Mouse (Mus musculus): ENCODE data around the gene Elfn1. TPM values are rescaled to one million over a fixed set of nuclear protein-coding genes. Genes with fewer than 3 reads are reported as not detected.

The Elfn1 gene
- polyA plus RNA-seq, 1 experiment from 2014 or later, result 0.03 TPM

DNA sequence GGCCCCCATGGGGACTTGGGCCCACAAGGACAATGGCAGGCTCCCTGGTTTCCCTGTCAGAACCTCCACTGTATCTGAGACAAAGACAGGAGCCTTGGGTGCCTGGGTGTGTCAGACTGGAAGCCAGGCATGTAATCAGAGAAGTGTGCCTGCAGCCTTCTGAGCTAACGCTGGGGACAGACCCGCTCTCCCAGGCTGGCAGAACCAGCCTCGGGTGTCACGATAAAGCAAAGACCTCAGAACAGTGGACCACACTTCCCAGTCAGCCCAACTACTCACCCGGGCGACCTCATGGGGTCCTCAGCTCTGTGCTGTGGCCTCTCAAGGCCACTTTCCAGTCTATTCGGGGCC is 14.8 kb upstream of the Elfn1 start:
- Histone ChIP-seq H3K4me3 (replicated peaks) (no peak overlapping the region), H3K9me3 (replicated peaks) (no peaks in the 10 kb centered on the region), H3K27ac (no peak overlapping the region), H3K36me3 (no peaks in the 10 kb centered on the region), H3K27me3 (peaks cover 10% of the 10 kb centered on the region), H3K9ac (no peak overlapping the region), H3K4me1 (replicated peaks) (no peaks in the 10 kb centered on the region), H3K4me2 (no peak overlapping the region)
- ATAC-seq (ENCODE audit: low read depth) (no peak), DNase-seq (no peak)
- 29% methylated on average over 7 of the region's 7 CpGs for WGBS (ENCODE audit: insufficient replicate concordance)

DNA sequence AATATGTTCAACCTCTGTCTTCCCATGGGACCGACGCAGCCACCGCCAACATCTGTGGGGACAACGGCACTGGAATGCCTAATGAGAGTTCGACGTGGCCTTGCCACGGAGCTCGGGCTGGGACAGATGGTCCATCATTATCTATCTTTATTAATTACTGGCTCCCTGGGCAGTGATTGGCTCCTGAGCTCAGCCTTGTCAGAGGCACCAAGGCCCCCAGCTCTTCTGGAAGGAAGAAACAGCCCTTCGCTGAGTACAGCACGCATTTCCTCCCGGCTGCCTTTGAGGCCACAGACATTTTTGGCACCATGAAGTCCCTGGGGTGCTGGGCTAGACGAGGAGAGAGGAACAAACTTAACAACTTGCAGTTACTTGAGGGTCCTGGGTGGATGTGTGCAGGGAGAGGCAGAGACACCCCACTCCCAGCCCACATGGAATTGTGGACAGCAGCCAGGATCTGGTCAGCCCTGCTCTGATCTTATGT is 13.7 kb upstream of the Elfn1 start:
- H3K4me1 ChIP-seq (replicated peaks), result no peaks in the 10 kb centered on the region
- no peaks in the 10 kb centered on the region for H3K9me3 ChIP-seq (replicated peaks)
- H3K27ac ChIP-seq, result no peak overlapping the region
- H3K4me3 ChIP-seq (replicated peaks), result no peak overlapping the region
- ATAC-seq (ENCODE audit: low read depth), result no peak
- no peak overlapping the region for H3K4me2 ChIP-seq
- H3K36me3 ChIP-seq, result no peaks in the 10 kb centered on the region
- H3K27me3 ChIP-seq, result peaks cover 13% of the 10 kb centered on the region
- WGBS (ENCODE audit: insufficient replicate concordance), result 61% methylated on average over 12 of the region's 12 CpGs
- no peak overlapping the region for H3K9ac ChIP-seq
- no peak for DNase-seq

DNA sequence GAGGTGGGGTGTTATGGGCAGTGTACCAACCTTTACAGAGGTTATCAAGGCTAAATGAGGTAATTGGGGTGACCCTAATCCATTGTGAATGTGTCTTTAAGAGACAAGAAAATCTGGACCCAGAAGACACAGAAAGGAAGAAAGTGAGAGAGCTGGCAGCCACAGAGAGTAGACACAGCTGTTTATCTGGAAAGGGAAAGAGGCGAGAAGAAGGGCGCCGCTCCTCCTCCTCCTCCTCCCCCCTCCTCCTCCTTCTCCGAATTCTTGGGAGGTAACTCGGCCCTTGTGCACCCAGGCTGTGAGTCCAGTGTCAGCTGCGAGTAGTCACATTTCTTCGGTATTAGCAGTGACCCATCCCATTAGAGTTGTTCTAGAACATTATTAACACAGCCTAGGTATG is 8.7 kb upstream of the Elfn1 start:
- no peak overlapping the region for H3K27ac ChIP-seq
- no peak overlapping the region for H3K4me2 ChIP-seq
- H3K4me3 ChIP-seq (replicated peaks), result no peak overlapping the region
- H3K4me1 ChIP-seq (replicated peaks), result no peaks in the 10 kb centered on the region
- no peak for ATAC-seq (ENCODE audit: low read depth)
- H3K27me3 ChIP-seq, result peaks cover 33% of the 10 kb centered on the region
- no peak for DNase-seq
- no peaks in the 10 kb centered on the region for H3K36me3 ChIP-seq
- WGBS (ENCODE audit: insufficient replicate concordance), result 22% methylated on average over 7 of the region's 7 CpGs
- H3K9ac ChIP-seq, result no peak overlapping the region
- H3K9me3 ChIP-seq (replicated peaks), result no peaks in the 10 kb centered on the region

DNA sequence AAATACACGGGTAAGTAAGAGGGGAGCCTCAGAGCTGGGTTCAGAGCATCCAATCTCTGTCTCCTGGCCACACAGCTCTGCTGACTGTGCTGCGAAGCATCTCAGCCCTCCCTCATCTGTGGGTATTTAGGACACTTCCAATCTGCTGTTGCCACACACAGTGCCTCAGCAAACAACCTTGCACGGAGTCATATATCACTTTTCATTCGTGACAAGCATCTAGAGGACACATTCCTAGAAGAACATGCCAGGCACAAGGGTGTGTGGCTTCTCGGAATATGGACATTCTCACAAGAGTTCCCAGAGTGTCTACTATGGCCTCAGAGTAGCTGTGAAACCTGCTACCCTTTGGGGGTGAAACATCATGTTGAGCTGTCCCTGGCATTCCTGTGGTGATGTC is 2.6 kb upstream of the Elfn1 start:
- ATAC-seq (ENCODE audit: low read depth) (no peak), DNase-seq (no peak)
- Histone ChIP-seq H3K4me2 (no peak overlapping the region), H3K27ac (no peak overlapping the region), H3K9ac (no peak overlapping the region), H3K36me3 (no peaks in the 10 kb centered on the region), H3K9me3 (replicated peaks) (no peaks in the 10 kb centered on the region), H3K4me3 (replicated peaks) (no peak overlapping the region), H3K27me3 (peaks cover 74% of the 10 kb centered on the region), H3K4me1 (replicated peaks) (peaks cover 16% of the 10 kb centered on the region)
- 44% methylated on average over 5 of the region's 5 CpGs for WGBS (ENCODE audit: insufficient replicate concordance)

DNA sequence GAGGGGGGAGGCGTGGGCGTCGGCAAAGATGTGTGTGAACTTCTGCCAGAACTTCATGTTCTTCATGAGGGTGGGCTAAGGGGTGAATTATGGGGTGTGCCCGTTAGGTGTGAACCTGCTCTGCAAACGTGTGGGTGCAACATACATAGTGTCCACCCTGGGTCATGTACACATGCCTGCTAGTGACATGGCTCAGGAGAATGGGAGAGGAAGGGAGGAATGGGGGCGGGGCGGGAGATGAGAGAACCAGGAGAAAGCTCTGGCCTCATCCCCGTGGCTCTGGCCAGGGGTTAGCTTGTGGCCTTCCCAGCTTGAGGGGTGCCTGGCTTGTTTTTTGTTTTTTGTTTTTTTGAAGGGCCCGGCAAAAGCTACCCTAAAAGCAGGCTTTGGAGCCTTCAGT is 1.2 kb upstream of the Elfn1 start:
- Histone ChIP-seq H3K9ac (no peak overlapping the region), H3K4me1 (replicated peaks) (peaks cover 18% of the 10 kb centered on the region), H3K4me3 (replicated peaks) (no peak overlapping the region), H3K36me3 (no peaks in the 10 kb centered on the region), H3K9me3 (replicated peaks) (no peaks in the 10 kb centered on the region), H3K27ac (no peak overlapping the region), H3K27me3 (peaks cover 83% of the 10 kb centered on the region), H3K4me2 (no peak overlapping the region)
- no peak for ATAC-seq (ENCODE audit: low read depth)
- DNase-seq, result no peak
- 23% methylated on average over 9 of the region's 9 CpGs for WGBS (ENCODE audit: insufficient replicate concordance)

DNA sequence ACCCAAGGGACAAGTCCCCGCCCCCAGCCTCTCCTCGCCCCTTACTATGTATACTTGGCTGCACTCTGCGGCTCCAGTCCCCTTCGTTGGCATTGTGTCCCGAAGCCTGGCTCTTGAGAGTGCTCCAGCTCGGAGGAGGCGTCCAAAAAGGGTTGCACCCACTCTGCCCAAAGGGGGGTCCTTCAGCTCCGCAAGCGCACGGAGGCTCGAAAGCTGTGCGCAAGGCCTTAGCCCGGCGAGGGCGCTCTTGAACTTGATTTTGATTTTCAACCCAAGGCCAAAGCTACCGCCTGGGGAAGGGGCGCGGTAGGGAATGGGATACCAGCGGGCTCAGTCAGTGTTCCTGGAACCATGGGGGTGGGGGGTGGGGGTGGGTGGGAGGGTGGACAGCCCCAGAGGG is 502 bp upstream of the Elfn1 start:
- Histone ChIP-seq H3K4me1 (replicated peaks) (peaks cover 18% of the 10 kb centered on the region), H3K27ac (no peak overlapping the region), H3K9me3 (replicated peaks) (no peaks in the 10 kb centered on the region), H3K27me3 (peaks cover 90% of the 10 kb centered on the region), H3K36me3 (no peaks in the 10 kb centered on the region), H3K9ac (no peak overlapping the region), H3K4me2 (peak overlapping the region; percentile 67), H3K4me3 (replicated peaks) (0 out of 2 replicates have a peak overlapping the region, but pooled peaks have one; percentile 55)
- 2% methylated on average over 19 of the region's 19 CpGs for WGBS (ENCODE audit: insufficient replicate concordance)
- DNase-seq (no peak), ATAC-seq (ENCODE audit: low read depth) (no peak)

DNA sequence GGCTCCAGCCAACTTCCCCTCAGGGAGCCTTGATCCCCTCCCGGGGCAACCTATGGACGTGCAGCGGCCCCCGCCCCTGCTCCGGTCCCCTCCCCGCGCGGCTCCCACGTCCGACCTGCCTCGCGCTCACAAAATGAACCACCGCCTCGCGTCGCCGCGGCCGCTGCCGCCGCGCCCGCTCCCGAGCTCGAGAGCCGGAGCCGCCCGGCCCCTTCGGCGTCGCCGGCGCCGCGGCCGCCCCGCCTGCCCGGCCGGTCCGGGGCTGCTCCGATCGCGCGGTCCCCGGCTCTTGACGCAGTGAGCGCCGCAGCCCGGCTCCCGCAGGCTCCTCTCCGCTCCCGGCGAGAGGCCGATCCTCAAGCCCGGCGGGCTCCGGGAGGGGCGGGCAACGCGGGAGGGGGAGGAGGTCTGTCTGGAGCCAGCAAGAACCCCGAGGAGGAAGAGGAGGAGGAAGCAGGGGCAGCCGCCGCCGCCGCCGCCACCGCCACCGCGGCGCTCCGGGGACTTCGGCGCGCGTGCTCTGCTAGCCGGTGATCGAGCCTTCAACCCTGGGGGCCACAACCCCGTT is 584 bp downstream of the Elfn1 start:
- Histone ChIP-seq H3K4me3 (replicated peaks) (peak overlapping the region; percentile 55), H3K36me3 (no peaks in the 10 kb centered on the region), H3K4me2 (peak overlapping the region; percentile 67), H3K27me3 (peaks cover 99% of the 10 kb centered on the region), H3K27ac (no peak overlapping the region), H3K9ac (peak overlapping the region; percentile 13; the same call in 1 of the 2 replicates), H3K9me3 (replicated peaks) (no peaks in the 10 kb centered on the region), H3K4me1 (replicated peaks) (peaks cover 24% of the 10 kb centered on the region)
- under 1% methylated on average over 64 of the region's 78 CpGs for WGBS (ENCODE audit: insufficient replicate concordance)
- no peak for DNase-seq
- no peak for ATAC-seq (ENCODE audit: low read depth)

DNA sequence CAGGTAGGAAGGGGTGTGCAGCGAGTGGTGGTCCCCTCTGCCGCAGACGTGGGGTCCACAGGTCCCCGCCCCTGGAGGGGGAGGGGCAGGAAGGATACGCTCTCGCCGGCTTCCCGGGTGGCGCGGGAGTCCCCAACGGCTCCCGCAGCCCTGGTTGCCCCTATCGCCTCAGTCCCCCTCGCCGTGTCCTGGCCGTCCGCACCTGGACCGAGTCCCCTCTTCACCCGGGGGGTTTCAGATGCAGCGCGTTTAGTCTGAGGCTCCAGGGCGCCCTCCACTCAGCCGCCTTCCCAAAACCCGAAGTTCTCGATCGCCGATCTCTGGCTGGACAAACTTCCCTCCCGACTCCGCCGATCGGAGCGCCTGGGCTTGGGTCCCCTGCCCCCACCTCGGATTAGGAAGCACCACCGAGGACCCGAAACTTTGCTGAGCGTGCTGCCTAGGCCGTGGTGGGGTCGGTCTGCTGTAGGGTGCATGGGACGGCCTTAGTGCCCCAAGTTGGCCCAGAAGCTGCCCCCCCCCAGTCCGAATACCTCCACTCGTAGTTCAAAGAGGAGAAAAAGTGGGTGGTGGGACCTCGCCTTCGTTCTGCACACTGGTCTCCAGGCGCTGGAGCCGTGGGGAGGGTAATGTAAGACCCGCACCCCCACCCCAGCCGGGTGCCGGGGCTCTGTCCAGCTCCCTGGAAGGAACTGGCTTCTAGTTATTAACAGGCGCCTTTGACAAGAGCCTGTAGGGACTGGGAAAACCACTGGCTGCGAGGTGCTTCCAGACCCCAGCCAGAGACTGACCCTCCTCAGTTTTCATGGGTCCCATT is 1.3 kb downstream of the Elfn1 start:
- 1% methylated on average over 49 of the region's 50 CpGs for WGBS (ENCODE audit: insufficient replicate concordance)
- no peak for DNase-seq

DNA sequence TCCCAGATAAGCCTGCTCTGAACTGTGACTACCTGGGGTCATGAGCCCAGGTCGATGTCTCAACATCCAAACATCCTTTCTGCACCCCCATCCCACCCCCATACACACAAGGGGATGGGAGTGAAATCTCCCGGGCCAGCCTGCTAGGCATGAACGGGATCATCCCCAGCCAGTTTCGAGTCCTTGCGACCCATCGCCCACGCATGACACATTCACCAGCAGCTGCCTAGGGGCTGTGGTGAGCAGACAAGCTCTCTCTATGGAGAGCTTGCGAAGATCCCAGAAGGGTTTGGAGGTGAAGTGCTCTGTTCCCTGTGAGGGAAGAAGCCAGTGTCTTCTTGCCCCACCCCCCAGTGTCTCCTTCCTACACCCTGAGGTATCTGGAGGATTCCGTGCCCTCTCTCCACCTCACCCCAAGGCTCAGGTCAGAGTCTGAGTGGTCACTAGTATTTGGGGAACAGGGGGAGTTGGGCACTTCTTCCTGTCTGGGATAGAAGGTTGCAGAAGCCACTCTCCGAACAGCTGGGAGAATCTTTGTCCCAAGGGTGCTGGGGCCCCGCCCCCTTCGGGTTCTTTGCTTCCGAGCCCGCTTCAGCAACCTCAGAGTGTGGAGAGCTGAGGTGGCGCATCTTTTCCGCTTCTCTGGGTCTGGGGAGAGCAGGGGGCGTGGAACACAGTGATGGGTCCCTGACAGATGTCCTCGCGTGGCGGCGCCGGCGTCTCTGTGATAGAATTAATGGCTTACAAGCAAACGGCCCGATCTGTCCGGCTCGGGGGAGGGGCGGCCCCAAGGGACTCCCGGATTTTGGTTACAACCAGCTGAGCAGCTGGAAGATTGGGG is 2.2 kb downstream of the Elfn1 start:
- Histone ChIP-seq H3K27me3 (peaks cover 100% of the 10 kb centered on the region), H3K4me1 (replicated peaks) (peaks cover 24% of the 10 kb centered on the region), H3K27ac (no peak overlapping the region), H3K9me3 (replicated peaks) (no peaks in the 10 kb centered on the region), H3K36me3 (no peaks in the 10 kb centered on the region), H3K4me2 (peak overlapping the region; percentile 32; the same call in 1 of the 2 replicates), H3K9ac (no peak overlapping the region), H3K4me3 (replicated peaks) (no peak overlapping the region; the same call in 1 of the 2 replicates)
- ATAC-seq (ENCODE audit: low read depth), result no peak
- DNase-seq, result no peak
- WGBS (ENCODE audit: insufficient replicate concordance), result 3% methylated on average over 29 of the region's 29 CpGs

More for the DNA sequence above, 1.3 kb downstream of the Elfn1 start:
- Histone ChIP-seq H3K4me3 (replicated peaks) (peak overlapping the region; percentile 55), H3K27ac (no peak overlapping the region), H3K36me3 (no peaks in the 10 kb centered on the region), H3K4me1 (replicated peaks) (peaks cover 24% of the 10 kb centered on the region), H3K4me2 (peak overlapping the region; percentile 67), H3K27me3 (peaks cover 100% of the 10 kb centered on the region), H3K9me3 (replicated peaks) (no peaks in the 10 kb centered on the region), H3K9ac (peak overlapping the region; percentile 13; the same call in 1 of the 2 replicates)
- ATAC-seq (ENCODE audit: low read depth), result no peak

DNA sequence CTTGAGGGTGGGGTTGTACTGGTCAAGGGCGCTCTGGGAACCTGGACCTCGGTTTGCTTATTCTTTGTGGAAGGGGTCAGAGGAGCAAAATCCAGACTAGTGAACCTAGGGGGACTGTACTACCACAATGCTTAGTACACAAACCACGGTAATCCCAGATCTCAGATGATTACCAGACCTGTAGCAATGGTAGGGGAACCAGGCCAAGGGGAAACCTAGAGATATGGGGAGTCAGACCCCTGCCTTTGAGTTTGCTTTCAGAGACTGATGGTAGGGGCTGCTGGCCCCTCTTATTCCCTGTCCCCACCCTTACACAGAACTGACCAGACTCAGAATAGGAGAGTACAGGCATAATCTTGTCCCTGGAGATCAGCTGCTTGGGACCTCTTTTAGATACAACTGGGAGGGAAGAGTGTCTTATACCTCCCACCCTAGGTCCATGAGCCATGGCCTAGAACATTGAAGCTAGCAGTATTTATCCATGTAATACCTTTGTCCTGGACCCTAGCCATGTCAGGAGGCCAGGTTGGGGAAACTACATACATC is 3.1 kb downstream of the Elfn1 start:
- peaks cover 24% of the 10 kb centered on the region for H3K4me1 ChIP-seq (replicated peaks)

DNA sequence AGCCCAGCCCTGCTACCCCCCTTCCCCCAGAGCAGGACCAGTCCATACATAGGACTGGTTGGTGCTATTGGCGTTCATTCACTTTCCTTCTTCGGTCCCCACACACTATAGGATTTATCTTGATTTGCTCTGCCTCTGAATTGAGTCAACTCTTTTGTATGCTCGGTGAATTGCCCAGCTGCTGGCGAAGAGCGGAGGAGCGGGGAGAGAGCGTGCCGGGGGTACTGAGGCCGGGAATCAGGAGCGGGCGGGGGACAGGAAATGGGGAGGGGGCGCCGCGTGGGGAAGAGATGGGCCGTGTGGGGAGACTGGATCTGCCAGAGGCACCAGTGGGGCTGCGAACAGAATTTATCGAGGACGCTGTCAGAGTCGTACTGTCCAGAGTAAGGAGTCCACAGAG is 3.8 kb downstream of the Elfn1 start:
- H3K4me2 ChIP-seq, result 0 out of 2 replicates have a peak overlapping the region, but pooled peaks have one; percentile 60
- H3K4me1 ChIP-seq (replicated peaks), result peaks cover 24% of the 10 kb centered on the region
- ATAC-seq (ENCODE audit: low read depth) (no peak), DNase-seq (no peak)
- WGBS (ENCODE audit: insufficient replicate concordance), result 5% methylated on average over 19 of the region's 19 CpGs
- H3K36me3 ChIP-seq, result no peaks in the 10 kb centered on the region
- H3K4me3 ChIP-seq (replicated peaks), result no peak overlapping the region
- no peak overlapping the region for H3K27ac ChIP-seq
- H3K9ac ChIP-seq, result no peak overlapping the region
- no peaks in the 10 kb centered on the region for H3K9me3 ChIP-seq (replicated peaks)
- H3K27me3 ChIP-seq, result peaks cover 100% of the 10 kb centered on the region

More for the DNA sequence above, 3.1 kb downstream of the Elfn1 start:
- no peaks in the 10 kb centered on the region for H3K36me3 ChIP-seq
- peak overlapping the region; percentile 32; the same call in 1 of the 2 replicates for H3K4me2 ChIP-seq
- H3K4me3 ChIP-seq (replicated peaks), result no peak overlapping the region
- no peak overlapping the region for H3K9ac ChIP-seq
- no peaks in the 10 kb centered on the region for H3K9me3 ChIP-seq (replicated peaks)
- WGBS (ENCODE audit: insufficient replicate concordance), result 4% methylated on average over 3 of the region's 3 CpGs
- DNase-seq (no peak), ATAC-seq (ENCODE audit: low read depth) (no peak)
- H3K27me3 ChIP-seq, result peaks cover 100% of the 10 kb centered on the region
- H3K27ac ChIP-seq, result no peak overlapping the region
